Mouse (Mus musculus) forebrain, embryonic 10.5 days (tissue): Measurements from ENCODE around the gene Olfr523. TPM values are rescaled to one million over a fixed set of nuclear protein-coding genes. Genes with fewer than 3 reads are reported as not detected.
"Not testable (repeated sequence)": the region's sequence is repeated elsewhere in the genome, so short reads cannot be mapped to it uniquely, and the experiment has no call there.

Experiments
- DNase-seq: peaks from one replicate; pipeline ENCODE4 v3.0.0-alpha.2; 2017; ENCODE audit warnings: low spot score; ENCODE audit errors: extremely low spot score
- H3K27ac ChIP-seq: fragments of 300-500 bp; sonication (generic); 2 replicates; pipeline ENCODE4 v1.5.1; 2016; ENCODE audit warnings: mild to moderate bottlenecking
- H3K27me3 ChIP-seq: fragments of 300-500 bp; sonication (generic); 2 replicates; pipeline ENCODE4 v1.6.1; 2016; ENCODE audit warnings: mild to moderate bottlenecking; ENCODE audit not compliant: poor library complexity, severe bottlenecking
- H3K36me3 ChIP-seq: fragments of 300-500 bp; sonication (generic); replicated peaks from 2 replicates; pipeline ENCODE4 v1.6.1; 2016; ENCODE audit warnings: mild to moderate bottlenecking, moderate library complexity
- H3K4me1 ChIP-seq: fragments of 300-500 bp; sonication (generic); 2 replicates; pipeline ENCODE4 v1.6.1; 2016
- H3K4me3 ChIP-seq: fragments of 300-500 bp; sonication (generic); 2 replicates; pipeline ENCODE4 v1.5.1; 2016; ENCODE audit warnings: mild to moderate bottlenecking, moderate library complexity
- H3K9me3 ChIP-seq: fragments of 300-500 bp; sonication (generic); 2 replicates; pipeline ENCODE4 v1.6.1; 2016; ENCODE audit warnings: mild to moderate bottlenecking, moderate library complexity
- WGBS: fragments of 180-500 bp; shearing (Covaris S2); methylation state at CpG from one replicate; pipeline ENCODE4 v1.1.7; 2016; 5-methylcytosine and 5-hydroxymethylcytosine counted together
- polyA plus RNA-seq: library from polyadenylated mRNA; unstranded; fragments of >200 nt; fragmentation: Nextera tagmentation; extraction: Ambion mirVana; gene quantifications from 2 replicates; pipeline ENCODE4 v1.2.1, GENCODE M21; 2016

Olfr523 gene
- polyA plus RNA-seq, result not detected in 2 replicates

DNA sequence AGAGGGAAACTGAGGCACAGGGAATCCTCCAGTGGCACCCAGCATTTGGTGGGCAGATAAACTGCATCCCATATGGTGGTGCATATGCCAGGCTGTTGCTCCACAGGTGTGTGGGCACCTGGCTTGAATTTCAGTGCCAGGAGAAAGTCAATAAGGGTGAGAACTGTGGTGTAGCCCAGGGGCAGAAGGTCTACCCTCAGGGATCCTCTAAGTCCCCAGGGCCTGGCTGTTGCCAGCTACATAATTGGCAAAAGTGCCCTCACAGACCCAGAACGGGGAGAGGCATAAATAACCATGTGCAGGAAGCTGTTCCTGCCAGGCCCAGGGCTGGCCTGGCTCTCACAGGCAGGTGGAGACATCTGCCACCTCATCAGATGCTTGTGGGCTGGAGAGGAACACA lies at the start of gene Olfr523:
Olfr523 (plus strand) TSS at position 282 of the 400 bp plus-strand sequence.
- H3K4me3 ChIP-seq, result no peak within 1 kb of the TSS
- no peak for DNase-seq
- WGBS, result 68% methylated on average over 1 of the region's 1 CpGs

GRCm38 (mm10) chr7:140124382-140124781 lies 48.6 kb upstream of the Olfr523 start:
- H3K9me3 ChIP-seq, result no peaks in the 10 kb centered on the region
- H3K27me3 ChIP-seq, result peaks cover 9% of the 10 kb centered on the region; the same call in 1 of the 2 replicates
- H3K36me3 ChIP-seq, result 0 out of 2 replicates have a peak, but pooled peaks cover 2% of the 10 kb centered on the region
- 98% methylated on average over 1 of the region's 1 CpGs for WGBS
- H3K4me1 ChIP-seq, result peaks cover 20% of the 10 kb centered on the region
- H3K4me3 ChIP-seq, result no peak overlapping the region
- DNase-seq, result no peak
- no peak overlapping the region for H3K27ac ChIP-seq

More for the DNA sequence above, at the start of gene Olfr523:
- Histone ChIP-seq H3K4me1 (no peaks in the 10 kb centered on the region), H3K27ac (no peak within 1 kb of the TSS), H3K9me3 (no peaks in the 10 kb centered on the region; the same call in 1 of the 2 replicates), H3K27me3 (no peaks in the 10 kb centered on the region), H3K36me3 (no peaks in the 10 kb centered on the region)

DNA sequence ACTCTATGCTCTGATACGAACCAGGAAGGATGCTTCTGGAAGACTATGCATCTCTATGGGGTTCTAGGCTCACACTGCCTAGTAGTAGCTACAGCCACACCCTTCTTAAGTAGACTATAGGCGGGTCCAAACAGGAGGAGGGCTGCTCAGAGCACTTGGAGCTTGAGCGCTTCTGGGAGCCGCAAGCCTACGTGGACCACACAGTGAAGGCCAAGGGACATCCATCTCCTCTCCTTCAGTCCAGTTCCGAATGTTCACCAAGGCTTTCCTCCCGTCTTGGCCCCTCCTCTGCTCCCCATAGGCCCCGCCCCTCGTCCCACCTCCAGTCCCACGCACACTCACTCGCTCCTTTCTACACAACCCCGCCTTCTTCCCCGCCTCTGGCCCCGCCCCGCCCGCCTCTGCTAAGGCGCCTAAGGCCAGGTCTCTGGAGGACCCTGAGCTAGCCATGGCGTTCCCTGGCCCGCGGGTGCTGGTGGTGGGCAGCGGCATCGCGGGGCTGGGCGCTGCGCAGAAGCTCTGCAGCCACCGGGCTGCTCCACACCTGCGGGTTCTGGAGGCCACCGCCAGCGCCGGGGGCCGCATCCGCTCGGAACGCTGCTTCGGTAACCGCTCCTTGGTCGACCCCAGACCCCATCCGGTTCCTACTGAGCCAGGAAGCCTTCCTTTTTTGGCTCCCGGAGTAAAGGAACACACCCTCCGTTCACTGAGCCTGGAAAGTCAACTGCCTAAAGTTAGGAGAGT lies 47.6 kb upstream of the Olfr523 start:
- WGBS, result 2% methylated on average over 40 of the region's 40 CpGs
- Histone ChIP-seq H3K27me3 (peaks cover 9% of the 10 kb centered on the region; the same call in 1 of the 2 replicates), H3K4me3 (peak overlapping the region; percentile 74), H3K27ac (peak overlapping the region; percentile 91), H3K9me3 (no peaks in the 10 kb centered on the region), H3K4me1 (peaks cover 20% of the 10 kb centered on the region), H3K36me3 (peaks cover 13% of the 10 kb centered on the region)
- peak; percentile 96 for DNase-seq

GRCm38 (mm10) chr7:140126022-140126350 lies 47.0 kb upstream of the Olfr523 start:
- WGBS, result 3% methylated on average over 5 of the region's 5 CpGs
- no peak for DNase-seq

GRCm38 (mm10) chr7:140126934-140127333 lies 46.1 kb upstream of the Olfr523 start:
- H3K4me3 ChIP-seq, result peak overlapping the region; percentile 0; the same call in 1 of the 2 replicates
- H3K27ac ChIP-seq, result no peak overlapping the region
- H3K27me3 ChIP-seq, result peaks cover 9% of the 10 kb centered on the region; the same call in 1 of the 2 replicates
- no peak for DNase-seq
- 91% methylated on average over 3 of the region's 3 CpGs for WGBS
- H3K9me3 ChIP-seq, result no peaks in the 10 kb centered on the region
- H3K36me3 ChIP-seq, result peaks cover 18% of the 10 kb centered on the region
- peaks cover 20% of the 10 kb centered on the region for H3K4me1 ChIP-seq

More at GRCm38 (mm10) chr7:140126022-140126350, 47.0 kb upstream of the Olfr523 start:
- H3K4me1 ChIP-seq, result peaks cover 20% of the 10 kb centered on the region
- H3K36me3 ChIP-seq, result peaks cover 15% of the 10 kb centered on the region
- peak overlapping the region; percentile 91 for H3K27ac ChIP-seq
- peak overlapping the region; percentile 74 for H3K4me3 ChIP-seq
- H3K9me3 ChIP-seq, result no peaks in the 10 kb centered on the region
- H3K27me3 ChIP-seq, result peaks cover 9% of the 10 kb centered on the region; the same call in 1 of the 2 replicates

GRCm38 (mm10) chr7:140127911-140128310 lies 45.1 kb upstream of the Olfr523 start:
- Histone ChIP-seq H3K27ac (no peak overlapping the region), H3K4me1 (peaks cover 20% of the 10 kb centered on the region), H3K4me3 (no peak overlapping the region), H3K9me3 (no peaks in the 10 kb centered on the region), H3K36me3 (peaks cover 18% of the 10 kb centered on the region), H3K27me3 (peaks cover 9% of the 10 kb centered on the region; the same call in 1 of the 2 replicates)
- 85% methylated on average over 2 of the region's 2 CpGs for WGBS
- no peak for DNase-seq

GRCm38 (mm10) chr7:140132184-140132583 lies 40.8 kb upstream of the Olfr523 start:
- not testable (repeated sequence) for H3K27ac ChIP-seq, H3K4me1 ChIP-seq, DNase-seq, H3K27me3 ChIP-seq, H3K4me3 ChIP-seq, H3K9me3 ChIP-seq
- H3K36me3 ChIP-seq, result peaks cover 20% of the 10 kb centered on the region
- 95% methylated on average over 7 of the region's 7 CpGs for WGBS

- 94% methylated on average over 7 of the region's 7 CpGs for WGBS
Observed at GRCm38 (mm10) chr7:140134033-140134432, 39.0 kb upstream of the Olfr523 start.

DNA sequence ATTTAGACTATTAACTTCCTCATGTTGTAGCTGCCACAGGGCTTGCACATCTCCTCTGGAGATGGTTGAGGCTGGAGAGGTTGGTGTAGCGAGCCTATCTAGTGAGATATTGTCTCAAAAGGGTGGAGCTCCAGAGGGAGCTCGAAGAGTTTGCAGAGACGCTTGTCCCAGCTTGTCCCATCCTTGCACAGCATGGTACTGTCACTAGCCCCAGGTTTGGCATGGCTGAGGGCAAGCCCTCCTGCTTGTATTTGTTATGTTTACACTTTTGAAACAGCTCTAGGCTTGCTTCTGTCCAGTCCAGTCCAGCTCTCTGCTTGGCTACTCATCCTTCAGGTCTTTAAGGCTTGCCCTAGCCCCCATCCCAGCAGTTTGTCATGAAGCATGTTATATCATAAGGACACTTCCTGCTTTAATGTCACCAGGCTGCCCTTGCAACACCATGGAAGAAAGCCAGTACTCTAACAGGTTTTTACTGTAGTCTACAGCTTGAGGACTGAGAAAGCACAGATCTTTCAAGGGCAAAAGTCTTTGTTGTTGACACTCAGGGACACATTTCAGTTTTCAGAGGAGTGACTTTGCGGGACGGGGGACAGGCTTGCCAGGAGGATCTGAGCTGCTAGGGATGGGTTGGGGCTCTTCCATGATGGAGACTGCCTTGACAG lies 37.8 kb upstream of the Olfr523 start:
- Histone ChIP-seq H3K4me3 (no peak overlapping the region), H3K36me3 (peaks cover 10% of the 10 kb centered on the region), H3K4me1 (peaks cover 9% of the 10 kb centered on the region), H3K27ac (no peak overlapping the region), H3K9me3 (no peaks in the 10 kb centered on the region), H3K27me3 (no peaks in the 10 kb centered on the region)
- DNase-seq, result no peak
- WGBS, result 90% methylated on average over 5 of the region's 5 CpGs

More at GRCm38 (mm10) chr7:140134033-140134432, 39.0 kb upstream of the Olfr523 start:
- not testable (repeated sequence) for H3K27me3 ChIP-seq, H3K4me1 ChIP-seq, DNase-seq, H3K9me3 ChIP-seq, H3K4me3 ChIP-seq, H3K27ac ChIP-seq
- peaks cover 20% of the 10 kb centered on the region for H3K36me3 ChIP-seq

DNA sequence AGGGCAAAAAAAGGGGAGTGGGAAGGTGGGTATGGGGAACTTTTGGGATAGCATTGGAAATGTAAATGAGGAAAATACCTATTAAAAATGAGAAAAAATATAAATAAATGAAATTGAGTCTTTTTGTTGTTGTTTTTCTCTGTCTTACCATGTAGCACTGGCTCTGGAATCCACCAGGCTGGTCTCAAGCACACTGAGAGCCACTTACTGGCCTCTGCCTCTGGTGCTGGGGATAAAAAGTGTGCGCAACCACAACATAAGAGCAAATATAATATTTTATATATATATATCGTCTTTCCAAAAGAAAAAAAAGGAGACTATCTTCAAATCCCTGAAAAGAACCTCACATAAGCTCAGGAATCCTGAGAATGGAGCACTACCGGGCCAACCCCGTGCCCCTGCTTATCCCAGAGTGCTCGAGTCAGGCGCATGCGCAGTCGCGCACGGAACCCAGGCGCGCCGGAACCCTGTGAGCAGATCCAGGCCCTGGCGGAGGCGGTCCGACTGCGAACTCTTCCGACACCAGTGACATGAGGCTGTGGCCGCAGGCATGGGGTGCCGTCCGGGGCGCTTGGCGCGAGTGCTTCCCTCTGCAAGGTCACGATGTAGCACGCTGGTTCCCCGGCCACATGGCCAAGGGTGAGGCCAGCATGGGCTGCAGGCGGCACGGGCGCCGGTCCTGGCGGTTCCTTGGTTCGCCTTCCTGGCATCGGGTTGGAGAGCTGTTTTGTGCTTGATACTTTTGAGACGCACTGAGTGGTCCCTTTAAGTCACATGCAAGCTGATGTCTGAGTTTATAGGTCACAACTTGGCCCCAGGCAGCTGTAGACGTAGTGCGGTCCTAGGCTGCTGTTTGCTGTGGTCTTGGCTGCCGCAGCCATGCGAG lies 35.6 kb upstream of the Olfr523 start, which contains the start of gene Mtg1:
Mtg1 (plus strand) TSS at position 430 of the 886 bp plus-strand sequence.
- WGBS, result 2% methylated on average over 39 of the region's 39 CpGs
- DNase-seq, result peak; percentile 94
- no peaks in the 10 kb centered on the region for H3K9me3 ChIP-seq
- 0 out of 2 replicates have a peak, but pooled peaks cover 2% of the 10 kb centered on the region for H3K36me3 ChIP-seq
- H3K27ac ChIP-seq, result peak within 1 kb of the TSS; percentile 93
- peak within 1 kb of the TSS; percentile 92 for H3K4me3 ChIP-seq
- peaks cover 9% of the 10 kb centered on the region for H3K4me1 ChIP-seq
- H3K27me3 ChIP-seq, result no peaks in the 10 kb centered on the region

DNA sequence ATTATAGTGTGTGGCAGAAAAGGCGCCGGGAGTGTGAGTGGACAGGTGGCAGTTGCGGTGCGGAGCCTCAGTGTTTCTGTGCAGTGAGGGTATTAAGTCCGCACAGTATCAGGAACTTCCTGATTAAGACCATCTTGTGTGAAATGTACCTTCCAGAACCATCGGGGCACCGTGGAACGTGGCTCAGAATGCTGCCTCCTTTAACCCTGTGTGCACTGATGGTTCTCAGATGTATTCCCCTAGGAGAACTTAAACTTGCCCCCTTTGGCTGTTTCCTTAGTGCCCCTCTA lies 35.1 kb upstream of the Olfr523 start:
- no peaks in the 10 kb centered on the region for H3K27me3 ChIP-seq
- no peak for DNase-seq
- H3K4me3 ChIP-seq, result peak overlapping the region; percentile 92
- WGBS, result 2% methylated on average over 8 of the region's 8 CpGs
- H3K9me3 ChIP-seq, result no peaks in the 10 kb centered on the region
- peak overlapping the region; percentile 93 for H3K27ac ChIP-seq
- 0 out of 2 replicates have a peak, but pooled peaks cover 2% of the 10 kb centered on the region for H3K36me3 ChIP-seq
- H3K4me1 ChIP-seq, result peaks cover 9% of the 10 kb centered on the region

GRCm38 (mm10) chr7:140141350-140141749 lies 31.7 kb upstream of the Olfr523 start:
- Histone ChIP-seq H3K4me1 (peaks cover 9% of the 10 kb centered on the region), H3K9me3 (no peaks in the 10 kb centered on the region), H3K36me3 (peaks cover 2% of the 10 kb centered on the region; the same call in 1 of the 2 replicates), H3K27me3 (no peaks in the 10 kb centered on the region), H3K4me3 (no peak overlapping the region), H3K27ac (no peak overlapping the region)
- DNase-seq, result peak; percentile 46
- 8% methylated on average over 14 of the region's 14 CpGs for WGBS
